Mouse (Mus musculus) forebrain, postnatal 0 days (tissue): ENCODE data around the gene Tcea2. TPM values are rescaled to one million over a fixed set of nuclear protein-coding genes. Genes with fewer than 3 reads are reported as not detected.

Experiments
- ATAC-seq: fragments of 200-750 bp; cut with Nextera tagmentation; 2 replicates; pipeline ENCODE4 v1.8.0; 2017; ENCODE audit warnings: mild to moderate bottlenecking, moderate library complexity
- DNase-seq: peaks from one replicate; pipeline ENCODE4 v3.0.0-alpha.2; 2015
- H3K27ac ChIP-seq: fragments of 300-500 bp; sonication (generic); 2 replicates; pipeline ENCODE4 v1.5.1; 2014; ENCODE audit warnings: low read depth, mild to moderate bottlenecking, antibody characterized with exemption, low read length, moderate library complexity, mixed read lengths
- H3K27me3 ChIP-seq: fragments of 300-500 bp; sonication (generic); 2 replicates; pipeline ENCODE4 v1.6.1; 2014; ENCODE audit warnings: mild to moderate bottlenecking, low read length, mixed read lengths; ENCODE audit not compliant: insufficient read depth
- H3K36me3 ChIP-seq: fragments of 300-500 bp; sonication (generic); 2 replicates; pipeline ENCODE4 v1.6.1; 2014; ENCODE audit warnings: mild to moderate bottlenecking, moderate library complexity; ENCODE audit not compliant: insufficient read depth
- H3K4me1 ChIP-seq: fragments of 300-500 bp; sonication (generic); 2 replicates; pipeline ENCODE4 v1.6.1; 2014; ENCODE audit warnings: antibody characterized with exemption; ENCODE audit not compliant: insufficient read depth
- H3K4me2 ChIP-seq: fragments of 300-500 bp; sonication (generic); 2 replicates; pipeline ENCODE4 v1.6.1; 2014; ENCODE audit warnings: low read depth, mild to moderate bottlenecking, moderate library complexity
- H3K4me3 ChIP-seq: fragments of 300-500 bp; sonication (generic); 2 replicates; pipeline ENCODE4 v1.5.1; 2014; ENCODE audit warnings: low read depth, low read length, mixed read lengths
- H3K9ac ChIP-seq: fragments of 300-500 bp; sonication (generic); 2 replicates; pipeline ENCODE4 v1.6.1; 2014; ENCODE audit warnings: mild to moderate bottlenecking
- H3K9me3 ChIP-seq: fragments of 300-500 bp; sonication (generic); 2 replicates; pipeline ENCODE4 v1.6.1; 2016; ENCODE audit warnings: low read length
- CTCF ChIP-seq: sonication (generic); IDR thresholded peaks from 2 replicates; pipeline ENCODE4 v1.5.1; 2016; ENCODE audit warnings: antibody characterized with exemption, control low read depth, low read depth
- WGBS: fragments of 180-500 bp; shearing (Covaris S2); extraction: QIAGEN DNeasy Blood & Tissue Kit; methylation state at CpG from one replicate; pipeline ENCODE4 v1.1.7; 2014; 5-methylcytosine and 5-hydroxymethylcytosine counted together
- polyA plus RNA-seq: library from polyadenylated mRNA; unstranded; fragments of >200 nt; fragmentation: Nextera tagmentation; extraction: Ambion mirVana; gene quantifications from 2 replicates; pipeline ENCODE4 v1.2.1, GENCODE M21; 2015
- total RNA-seq: library from RNA; depleted of rRNA; stranded (reverse); fragments of >200 nt; gene quantifications from 2 replicates; pipeline ENCODE4 v1.2.3, GENCODE M21; 2014

Gene Tcea2
- total and polyA plus RNA-seq, 2 experiments from 2014 or later, result 55.6 to 57.5 TPM

GRCm38 (mm10) chr2:181706668-181707067, 26.6 kb downstream of the Tcea2 start:
- Histone ChIP-seq H3K9ac (no peak overlapping the region), H3K27me3 (no peaks in the 10 kb centered on the region), H3K27ac (no peak overlapping the region), H3K9me3 (no peaks in the 10 kb centered on the region), H3K4me2 (no peak overlapping the region), H3K4me3 (no peak overlapping the region), H3K4me1 (no peaks in the 10 kb centered on the region), H3K36me3 (no peaks in the 10 kb centered on the region)
- ATAC-seq, result no peak
- DNase-seq, result no peak
- 50% methylated on average over 4 of the region's 4 CpGs for WGBS
- TF ChIP-seq CTCF, result peak; percentile 56

GRCm38 (mm10) chr2:181713749-181714148, 33.6 kb downstream of the Tcea2 start:
- H3K9me3 ChIP-seq, result no peaks in the 10 kb centered on the region
- H3K27me3 ChIP-seq, result no peaks in the 10 kb centered on the region
- peak; percentile 73 for ATAC-seq
- peak overlapping the region; percentile 68 for H3K4me2 ChIP-seq
- DNase-seq, result peak; percentile 74
- WGBS, result 48% methylated on average over 1 of the region's 1 CpGs
- H3K27ac ChIP-seq, result peak overlapping the region; percentile 69
- no peak overlapping the region for H3K4me3 ChIP-seq
- no peak for TF ChIP-seq CTCF
- peaks cover 13% of the 10 kb centered on the region for H3K4me1 ChIP-seq
- no peak overlapping the region for H3K9ac ChIP-seq
- H3K36me3 ChIP-seq, result peaks cover 2% of the 10 kb centered on the region

GRCm38 (mm10) chr2:181714903-181715326, 34.8 kb downstream of the Tcea2 start, which contains the start of gene Oprl1:
TSS of gene Oprl1 (plus strand) at chr2:181715016.
- H3K36me3 ChIP-seq, result peaks cover 14% of the 10 kb centered on the region
- peak within 1 kb of the TSS; percentile 48 for H3K4me3 ChIP-seq
- DNase-seq (peak; percentile 85), ATAC-seq (peak; percentile 80)
- peaks cover 13% of the 10 kb centered on the region for H3K4me1 ChIP-seq
- H3K4me2 ChIP-seq, result peak within 1 kb of the TSS; percentile 68
- H3K27me3 ChIP-seq, result no peaks in the 10 kb centered on the region
- peak within 1 kb of the TSS; percentile 71 for H3K9ac ChIP-seq
- no peak; the same call in none of the 2 replicates for TF ChIP-seq CTCF
- H3K27ac ChIP-seq, result peak within 1 kb of the TSS; percentile 77
- no peaks in the 10 kb centered on the region for H3K9me3 ChIP-seq
- WGBS, result 3% methylated on average over 7 of the region's 7 CpGs

- Histone ChIP-seq H3K9ac (peak overlapping the region; percentile 71), H3K36me3 (peaks cover 18% of the 10 kb centered on the region), H3K4me1 (peaks cover 13% of the 10 kb centered on the region), H3K4me3 (peak overlapping the region; percentile 48), H3K27me3 (no peaks in the 10 kb centered on the region), H3K9me3 (no peaks in the 10 kb centered on the region), H3K27ac (peak overlapping the region; percentile 77), H3K4me2 (peak overlapping the region; percentile 68)
- peak; percentile 34 for ATAC-seq
- peak; percentile 63 for DNase-seq
- 45% methylated on average over 3 of the region's 3 CpGs for WGBS
- no peak for TF ChIP-seq CTCF
Observed at GRCm38 (mm10) chr2:181715382-181715781, 35.3 kb downstream of the Tcea2 start.

GRCm38 (mm10) chr2:181716991-181717390, 36.9 kb downstream of the Tcea2 start:
- TF ChIP-seq CTCF, result no peak
- no peak for ATAC-seq
- Histone ChIP-seq H3K4me1 (peaks cover 13% of the 10 kb centered on the region), H3K9ac (no peak overlapping the region), H3K27me3 (no peaks in the 10 kb centered on the region), H3K9me3 (no peaks in the 10 kb centered on the region), H3K36me3 (peaks cover 20% of the 10 kb centered on the region), H3K4me2 (peak overlapping the region; percentile 68), H3K27ac (no peak overlapping the region), H3K4me3 (0 out of 2 replicates have a peak overlapping the region, but pooled peaks have one; percentile 48)
- peak; percentile 18 for DNase-seq
- 47% methylated on average over 3 of the region's 3 CpGs for WGBS

GRCm38 (mm10) chr2:181720061-181720460, 40.0 kb downstream of the Tcea2 start:
- no peaks in the 10 kb centered on the region for H3K27me3 ChIP-seq
- H3K9me3 ChIP-seq, result no peaks in the 10 kb centered on the region
- TF ChIP-seq CTCF, result peak; percentile 10; the same call in 1 of the 2 replicates
- H3K4me1 ChIP-seq, result peaks cover 6% of the 10 kb centered on the region; the same call in 1 of the 2 replicates
- no peak overlapping the region for H3K27ac ChIP-seq
- DNase-seq, result no peak
- H3K9ac ChIP-seq, result no peak overlapping the region
- peaks cover 27% of the 10 kb centered on the region for H3K36me3 ChIP-seq
- no peak for ATAC-seq
- no peak overlapping the region for H3K4me2 ChIP-seq
- WGBS, result 38% methylated on average over 3 of the region's 3 CpGs
- no peak overlapping the region for H3K4me3 ChIP-seq

GRCm38 (mm10) chr2:181721200-181721599, 41.1 kb downstream of the Tcea2 start:
- no peak for DNase-seq
- no peak for ATAC-seq
- H3K27ac ChIP-seq, result no peak overlapping the region
- H3K9me3 ChIP-seq, result no peaks in the 10 kb centered on the region
- no peak overlapping the region for H3K9ac ChIP-seq
- peaks cover 27% of the 10 kb centered on the region for H3K36me3 ChIP-seq
- TF ChIP-seq CTCF, result no peak
- H3K4me3 ChIP-seq, result no peak overlapping the region
- H3K4me1 ChIP-seq, result peaks cover 4% of the 10 kb centered on the region; the same call in 1 of the 2 replicates
- no peak overlapping the region for H3K4me2 ChIP-seq
- no peaks in the 10 kb centered on the region for H3K27me3 ChIP-seq
